Mouse (Mus musculus) myocyte (in vitro differentiated cells): ENCODE measurements at regions not wholly inside any gene's neighbourhood (a gene's known extent, or its start where the extent isn't known, plus 50 kb on each side); places are given as distances from the start of the nearest gene placed in this dataset.

Source experiments
- CEBPB ChIP-seq: IDR thresholded peaks from 2 replicates; pipeline ENCODE4 v1.6.1; 2011; ENCODE audit warnings: mild to moderate bottlenecking, moderate library complexity; ENCODE audit not compliant: poor library complexity, insufficient read depth, severe bottlenecking
- MAX ChIP-seq: IDR thresholded peaks from one replicate; pipeline ENCODE4 v1.6.1; 2011; ENCODE audit warnings: low read depth, mild to moderate bottlenecking, control low read depth
- MYOD1 ChIP-seq, 3 experiments: IDR thresholded peaks; one replicate each; pipeline ENCODE4 v1.6.1; 2011; ENCODE audit warnings: control low read depth in 2 of 3, low read depth in 2 of 3, mild to moderate bottlenecking in 2 of 3, moderate library complexity in 1 of 3; ENCODE audit not compliant: insufficient read length in 2 of 3, control insufficient read depth in 1 of 3
- POLR2AphosphoS2 ChIP-seq: IDR thresholded peaks from one replicate; pipeline ENCODE4 v1.6.1; 2011; ENCODE audit warnings: low read depth, control low read depth; ENCODE audit not compliant: insufficient read length
- TCF12 ChIP-seq: IDR thresholded peaks from one replicate; pipeline ENCODE4 v1.6.1; 2011; ENCODE audit warnings: mild to moderate bottlenecking, control low read depth; ENCODE audit not compliant: poor library complexity, insufficient read depth, severe bottlenecking

DNA sequence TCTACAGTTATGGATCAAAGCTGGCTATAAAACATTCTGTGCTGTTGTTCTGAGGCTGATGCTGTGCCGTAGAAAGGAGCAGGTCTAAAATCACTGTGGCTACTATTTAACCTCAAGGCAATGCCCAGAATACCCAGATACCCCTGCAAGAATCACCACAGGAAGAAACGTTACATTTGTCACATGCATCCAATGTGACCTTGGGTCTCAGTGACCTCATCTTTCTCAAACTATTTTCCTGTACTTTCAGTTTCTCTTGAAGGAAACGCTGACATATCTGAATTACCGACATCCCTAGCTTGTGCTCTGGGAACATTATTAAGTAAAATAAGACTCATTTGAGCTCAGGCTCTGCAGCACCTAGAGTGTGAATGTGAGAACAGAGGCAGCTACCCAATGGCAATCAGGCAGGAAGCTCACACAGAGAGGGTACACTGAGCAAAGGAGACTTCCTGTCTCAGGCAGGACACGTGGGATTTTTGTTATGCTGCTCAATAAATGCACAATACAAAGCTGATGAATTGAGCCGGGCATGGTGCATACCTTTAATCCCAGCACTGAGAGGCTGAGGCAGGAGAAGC is 436.7 kb upstream of the Jarid2 start:
- no peak for TF ChIP-seq MYOD1 (IDR thresholded peaks at IDR 0.05; ENCODE audit: control insufficient read depth in 1 of 3, insufficient read length in 2 of 3, low read depth in 2 of 3)
- no peak for TF ChIP-seq POLR2AphosphoS2
- TF ChIP-seq MAX: no peak
- TF ChIP-seq TCF12: no peak
- TF ChIP-seq CEBPB: no peak
